Mouse (Mus musculus): Measurements from ENCODE around the gene Ccdc51. TPM values are rescaled to one million over a fixed set of nuclear protein-coding genes. Genes with fewer than 3 reads are reported as not detected.

Gene Ccdc51
- polyA plus RNA-seq, 1 experiment: 1.6 TPM

DNA sequence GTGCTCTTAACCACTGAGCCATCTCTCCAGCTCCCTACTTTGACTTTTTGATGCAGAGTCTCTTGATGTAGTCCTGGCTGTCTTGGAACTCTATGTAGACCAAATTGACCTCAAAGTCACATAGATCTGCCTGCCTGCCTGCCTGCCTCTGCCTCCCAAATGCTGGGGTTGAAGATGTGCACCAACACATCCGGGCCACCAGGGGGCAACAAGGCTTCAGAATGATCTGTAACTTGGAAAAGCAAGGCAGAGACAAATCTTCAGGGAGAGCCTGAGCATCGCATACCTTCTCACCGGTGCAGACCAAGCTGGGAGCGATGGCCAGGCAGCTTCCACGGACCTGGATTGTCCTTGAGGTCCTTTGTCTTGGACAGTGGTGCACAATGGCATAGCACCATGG, 36.0 kb upstream of the Ccdc51 start:
- no peak overlapping the region for H3K27ac ChIP-seq (ENCODE audit: control insufficient read depth, insufficient read depth, low read depth, low read length)
- no peaks in the 10 kb centered on the region for H3K36me3 ChIP-seq (ENCODE audit: control insufficient read depth, insufficient read depth, low read length)
- TF ChIP-seq POLR2A (IDR thresholded peaks at IDR 0.05; ENCODE audit: control insufficient read depth, low read depth, low read length) (no peak), CTCF (IDR thresholded peaks at IDR 0.05; ENCODE audit: control insufficient read depth, insufficient read depth, insufficient replicate concordance, low read depth, low read length) (peak; percentile 68; the same call in 1 of the 2 replicates)

GRCm38 (mm10) chr9:109049316-109049715, 33.0 kb upstream of the Ccdc51 start:
- Histone ChIP-seq H3K27ac (ENCODE audit: control insufficient read depth, insufficient read depth, low read depth, low read length) (no peak overlapping the region), H3K4me3 (ENCODE audit: control insufficient read depth, low read depth, low read length) (no peak overlapping the region), H3K27me3 (ENCODE audit: control insufficient read depth, insufficient read depth, low read length) (no peaks in the 10 kb centered on the region), H3K4me1 (ENCODE audit: control insufficient read depth, insufficient read depth, low read length) (no peaks in the 10 kb centered on the region), H3K36me3 (ENCODE audit: control insufficient read depth, insufficient read depth, low read length) (no peaks in the 10 kb centered on the region)
- TF ChIP-seq POLR2A (IDR thresholded peaks at IDR 0.05; ENCODE audit: control insufficient read depth, low read depth, low read length) (no peak), CTCF (IDR thresholded peaks at IDR 0.05; ENCODE audit: control insufficient read depth, insufficient read depth, insufficient replicate concordance, low read depth, low read length) (no peak)

More for the DNA sequence above, 36.0 kb upstream of the Ccdc51 start:
- Histone ChIP-seq H3K4me1 (ENCODE audit: control insufficient read depth, insufficient read depth, low read length) (no peaks in the 10 kb centered on the region; the same call in 1 of the 2 replicates), H3K4me3 (ENCODE audit: control insufficient read depth, low read depth, low read length) (no peak overlapping the region), H3K27me3 (ENCODE audit: control insufficient read depth, insufficient read depth, low read length) (no peaks in the 10 kb centered on the region)

DNA sequence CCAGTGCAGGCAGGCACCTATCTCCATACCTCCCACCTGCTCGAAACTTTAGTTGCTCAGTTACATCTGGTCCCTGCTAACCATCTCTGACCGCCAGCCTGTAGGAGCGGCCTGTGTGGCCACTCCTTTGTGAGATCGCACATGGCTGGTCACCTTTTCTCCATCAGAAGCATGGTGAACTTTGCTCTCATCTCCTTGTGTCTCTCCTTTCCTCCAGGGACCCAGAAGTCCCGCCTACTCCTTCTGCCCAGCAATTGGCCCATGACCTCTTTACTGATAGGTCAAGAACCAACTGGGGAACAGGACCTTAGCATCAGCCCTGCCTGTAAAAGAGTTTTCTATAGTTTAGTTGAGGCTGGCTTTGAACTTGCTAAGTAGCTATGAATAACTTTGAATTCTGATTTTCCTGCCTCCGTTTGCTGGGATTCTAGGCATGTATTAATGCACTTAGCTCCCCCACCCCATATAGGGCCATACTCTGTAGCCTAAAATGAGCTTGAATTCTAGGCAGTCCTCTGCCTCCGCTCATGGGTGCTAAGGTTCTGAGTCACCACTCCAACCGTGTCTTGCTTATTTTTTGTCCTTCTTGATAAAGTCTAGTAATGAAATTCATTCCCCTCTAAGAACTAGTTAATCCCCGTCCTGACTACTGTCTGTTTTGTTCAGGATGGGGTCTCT, 32.2 kb upstream of the Ccdc51 start:
- Histone ChIP-seq H3K27me3 (ENCODE audit: control insufficient read depth, insufficient read depth, low read length) (no peaks in the 10 kb centered on the region), H3K36me3 (ENCODE audit: control insufficient read depth, insufficient read depth, low read length) (no peaks in the 10 kb centered on the region), H3K4me3 (ENCODE audit: control insufficient read depth, low read depth, low read length) (no peak overlapping the region), H3K4me1 (ENCODE audit: control insufficient read depth, insufficient read depth, low read length) (no peaks in the 10 kb centered on the region), H3K27ac (ENCODE audit: control insufficient read depth, insufficient read depth, low read depth, low read length) (no peak overlapping the region)
- TF ChIP-seq POLR2A (IDR thresholded peaks at IDR 0.05; ENCODE audit: control insufficient read depth, low read depth, low read length) (no peak), CTCF (IDR thresholded peaks at IDR 0.05; ENCODE audit: control insufficient read depth, insufficient read depth, insufficient replicate concordance, low read depth, low read length) (no peak)

- H3K36me3 ChIP-seq (ENCODE audit: control insufficient read depth, insufficient read depth, low read length): no peaks in the 10 kb centered on the region
Observed at GRCm38 (mm10) chr9:109050674-109050997, 31.7 kb upstream of the Ccdc51 start.

GRCm38 (mm10) chr9:109051011-109051501, 31.2 kb upstream of the Ccdc51 start:
- Histone ChIP-seq H3K4me3 (ENCODE audit: control insufficient read depth, low read depth, low read length) (no peak overlapping the region), H3K4me1 (ENCODE audit: control insufficient read depth, insufficient read depth, low read length) (no peaks in the 10 kb centered on the region), H3K36me3 (ENCODE audit: control insufficient read depth, insufficient read depth, low read length) (no peaks in the 10 kb centered on the region), H3K27ac (ENCODE audit: control insufficient read depth, insufficient read depth, low read depth, low read length) (no peak overlapping the region), H3K27me3 (ENCODE audit: control insufficient read depth, insufficient read depth, low read length) (no peaks in the 10 kb centered on the region)
- TF ChIP-seq CTCF (IDR thresholded peaks at IDR 0.05; ENCODE audit: control insufficient read depth, insufficient read depth, insufficient replicate concordance, low read depth, low read length) (no peak), POLR2A (IDR thresholded peaks at IDR 0.05; ENCODE audit: control insufficient read depth, low read depth, low read length) (no peak)

More at GRCm38 (mm10) chr9:109050674-109050997, 31.7 kb upstream of the Ccdc51 start:
- Histone ChIP-seq H3K27me3 (ENCODE audit: control insufficient read depth, insufficient read depth, low read length) (no peaks in the 10 kb centered on the region), H3K4me3 (ENCODE audit: control insufficient read depth, low read depth, low read length) (no peak overlapping the region), H3K4me1 (ENCODE audit: control insufficient read depth, insufficient read depth, low read length) (no peaks in the 10 kb centered on the region), H3K27ac (ENCODE audit: control insufficient read depth, insufficient read depth, low read depth, low read length) (no peak overlapping the region)
- TF ChIP-seq CTCF (IDR thresholded peaks at IDR 0.05; ENCODE audit: control insufficient read depth, insufficient read depth, insufficient replicate concordance, low read depth, low read length) (no peak), POLR2A (IDR thresholded peaks at IDR 0.05; ENCODE audit: control insufficient read depth, low read depth, low read length) (no peak)

DNA sequence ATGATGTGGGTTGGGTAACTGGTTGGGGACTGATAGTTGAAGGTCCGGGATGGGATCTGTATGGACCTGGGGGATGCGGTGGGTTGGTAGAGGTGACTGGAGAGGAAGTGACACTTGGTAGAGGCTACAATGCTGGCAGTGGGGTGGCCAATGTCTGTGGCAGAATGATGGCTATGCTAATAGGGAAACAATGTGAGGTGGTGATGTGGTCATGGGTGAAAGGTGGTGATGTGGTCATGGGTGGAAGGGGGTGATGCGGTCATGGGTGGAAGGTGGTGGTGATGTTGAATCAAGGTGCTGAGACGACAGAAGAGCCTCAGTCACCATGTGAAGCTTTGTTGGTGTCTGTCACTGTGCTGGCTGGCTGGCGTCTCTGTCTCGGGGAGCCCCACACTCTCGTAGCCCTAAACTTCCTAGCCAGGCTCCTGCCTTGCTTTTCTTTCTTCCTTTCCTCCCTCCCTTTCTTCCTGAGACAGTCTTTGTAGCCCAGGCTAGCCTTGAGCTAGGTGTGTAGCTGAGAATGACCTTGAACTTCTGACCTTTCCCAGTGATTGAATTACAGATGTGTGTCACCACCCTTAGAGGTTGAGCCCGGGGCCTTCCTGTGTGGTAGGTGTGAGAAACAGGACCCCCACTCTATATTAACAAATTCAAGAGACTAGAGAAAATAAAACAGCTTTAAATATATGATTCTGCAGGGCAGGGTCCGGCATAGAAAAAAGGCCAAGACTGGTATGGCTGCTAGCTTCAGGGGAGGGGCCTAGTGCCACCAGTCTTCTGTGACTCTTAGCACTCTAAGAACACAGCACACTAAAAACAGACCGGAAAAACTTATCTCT, 30.4 kb upstream of the Ccdc51 start:
- H3K4me1 ChIP-seq (ENCODE audit: control insufficient read depth, insufficient read depth, low read length): no peaks in the 10 kb centered on the region
- TF ChIP-seq CTCF (IDR thresholded peaks at IDR 0.05; ENCODE audit: control insufficient read depth, insufficient read depth, insufficient replicate concordance, low read depth, low read length) (no peak), POLR2A (IDR thresholded peaks at IDR 0.05; ENCODE audit: control insufficient read depth, low read depth, low read length) (no peak)
- no peaks in the 10 kb centered on the region for H3K36me3 ChIP-seq (ENCODE audit: control insufficient read depth, insufficient read depth, low read length)
- H3K27me3 ChIP-seq (ENCODE audit: control insufficient read depth, insufficient read depth, low read length): no peaks in the 10 kb centered on the region
- no peak overlapping the region for H3K27ac ChIP-seq (ENCODE audit: control insufficient read depth, insufficient read depth, low read depth, low read length)
- no peak overlapping the region for H3K4me3 ChIP-seq (ENCODE audit: control insufficient read depth, low read depth, low read length)
